Mouse (Mus musculus) activated CD4-positive, CD25-positive, alpha-beta regulatory T cell, adult 9 weeks (primary cell): Measurements from ENCODE around the gene Cln6. TPM values are rescaled to one million over a fixed set of nuclear protein-coding genes. Genes with fewer than 3 reads are reported as not detected.

Experiments used
- polyA plus RNA-seq: library from polyadenylated mRNA; unstranded; fragments of 100-300 nt; shearing (Covaris generic); gene quantifications from one replicate; pipeline ENCODE4 v1.2.1, GENCODE M21; 2017

Cln6 gene
- polyA plus RNA-seq = 4.7 TPM

GRCm38 (mm10) chr9:62838506-62839171 lies at the start of gene Cln6:
Gene Cln6, plus strand, starts transcription at chr9:62838785.

DNA sequence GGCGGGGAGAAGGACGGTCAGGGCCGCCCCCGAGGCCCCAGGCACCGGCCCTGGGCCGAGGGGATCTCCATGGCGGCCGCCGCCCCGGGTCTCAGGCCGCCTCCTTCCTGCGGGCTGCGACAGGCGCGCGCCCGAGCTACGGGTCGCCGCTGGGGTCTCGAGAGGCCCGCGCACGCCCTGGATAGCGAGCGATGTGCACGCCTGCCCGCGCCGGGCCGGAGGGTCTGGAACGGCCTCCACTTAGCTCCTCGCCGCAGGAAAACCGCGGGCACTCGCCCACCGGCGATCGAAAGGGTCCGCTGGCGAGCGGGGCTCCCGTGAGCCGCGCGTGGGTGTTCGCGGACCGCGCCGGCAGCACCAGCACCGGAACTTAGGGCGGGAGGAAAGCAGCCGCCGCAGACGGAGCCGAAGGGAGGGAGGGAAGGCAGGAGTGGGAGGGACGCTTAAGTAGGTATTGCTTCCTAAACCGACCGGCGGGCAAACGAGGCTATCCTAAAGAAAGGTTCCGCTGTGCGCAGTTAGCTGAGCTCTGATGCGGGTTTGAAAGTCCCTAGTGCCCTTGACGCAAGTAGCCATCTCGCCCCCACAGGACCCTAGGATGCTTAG lies 27.0 kb upstream of the Cln6 start, which contains the start of gene Fem1b:
Gene Fem1b, minus strand, starts transcription at position 419 of the 606 bp plus-strand sequence.

DNA sequence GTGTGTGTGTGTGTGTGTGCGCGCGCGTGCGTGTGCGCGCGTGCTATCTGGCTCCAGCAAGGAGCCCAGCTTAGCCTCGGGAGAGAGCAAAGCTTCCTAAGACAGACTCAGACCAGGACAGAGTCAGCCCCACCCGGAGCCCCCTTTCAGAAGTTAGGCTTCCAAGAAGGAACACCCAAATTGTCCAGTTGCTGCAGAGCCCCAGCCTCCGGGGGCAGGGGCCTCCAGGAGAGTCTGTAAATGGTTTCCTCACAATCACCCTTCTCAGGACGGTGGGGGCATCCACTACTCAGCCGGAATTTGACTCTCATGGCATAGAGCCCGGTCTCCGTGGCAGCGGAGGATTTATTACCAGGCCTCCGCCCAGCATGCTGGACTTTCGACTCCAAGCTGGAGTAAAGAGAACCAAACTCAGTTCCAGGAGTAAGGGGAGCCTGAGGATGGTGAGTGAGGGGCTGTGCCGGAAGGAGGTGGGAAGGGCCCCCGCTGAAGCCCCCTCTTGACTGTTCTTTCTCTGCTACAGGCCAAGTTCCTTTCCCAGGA lies 19.2 kb downstream of the Cln6 start, which contains the start of gene Calml4:
Gene Calml4, plus strand, starts transcription at position 362 of the 543 bp plus-strand sequence.

Other genes with a start within 250 kb of the Cln6 start
- gene Itga11, start 161.0 kb upstream of the Cln6 start, polyA plus RNA-seq = not detected
- gene Fem1b, start 26.9 kb upstream of the Cln6 start, polyA plus RNA-seq = 5.7 TPM
- gene Calml4, start 19.3 kb downstream of the Cln6 start, polyA plus RNA-seq = not detected
- gene Pias1, start 149.1 kb downstream of the Cln6 start, polyA plus RNA-seq = 118 TPM